Mouse (Mus musculus) midbrain, embryonic 12.5 days (tissue): ENCODE data around the gene Ick. TPM values are rescaled to one million over a fixed set of nuclear protein-coding genes. Genes with fewer than 3 reads are reported as not detected.

ENCODE experiments used
- ATAC-seq: fragments of 200-750 bp; cut with Nextera tagmentation; 2 replicates; pipeline ENCODE4 v1.8.0; 2017; ENCODE audit warnings: low read depth, moderate TSS enrichment, moderate library complexity; ENCODE audit not compliant: low FRiP score
- H3K27ac ChIP-seq: fragments of 300-500 bp; sonication (generic); replicated peaks from 2 replicates; pipeline ENCODE4 v1.5.1; 2016; ENCODE audit warnings: mild to moderate bottlenecking
- H3K27me3 ChIP-seq: fragments of 300-500 bp; sonication (generic); 2 replicates; pipeline ENCODE4 v1.6.1; 2016; ENCODE audit warnings: mild to moderate bottlenecking
- H3K36me3 ChIP-seq: fragments of 300-500 bp; sonication (generic); 2 replicates; pipeline ENCODE4 v1.6.1; 2016
- H3K4me1 ChIP-seq: fragments of 300-500 bp; sonication (generic); 2 replicates; pipeline ENCODE4 v1.6.1; 2016
- H3K4me2 ChIP-seq: fragments of 300-500 bp; sonication (generic); replicated peaks from 2 replicates; pipeline ENCODE4 v1.6.1; 2016; ENCODE audit warnings: mild to moderate bottlenecking, moderate library complexity
- H3K4me3 ChIP-seq: fragments of 300-500 bp; sonication (generic); 2 replicates; pipeline ENCODE4 v1.5.1; 2016; ENCODE audit warnings: mild to moderate bottlenecking
- H3K9ac ChIP-seq: fragments of 300-500 bp; sonication (generic); replicated peaks from 2 replicates; pipeline ENCODE4 v1.6.1; 2016; ENCODE audit warnings: mild to moderate bottlenecking, moderate library complexity
- H3K9me3 ChIP-seq: fragments of 300-500 bp; sonication (generic); 2 replicates; pipeline ENCODE4 v1.6.1; 2016; ENCODE audit warnings: mild to moderate bottlenecking
- WGBS: fragments of 180-500 bp; shearing (Covaris S2); methylation state at CpG from one replicate; pipeline ENCODE4 v1.1.7; 2016; 5-methylcytosine and 5-hydroxymethylcytosine counted together
- polyA plus RNA-seq: library from polyadenylated mRNA; unstranded; fragments of >200 nt; fragmentation: Nextera tagmentation; extraction: Ambion mirVana; gene quantifications from 2 replicates; pipeline ENCODE4 v1.2.1, GENCODE M21; 2016

Gene Ick
- polyA plus RNA-seq, 1 experiment from 2014 or later: 40.1 TPM

GRCm38 (mm10) chr9:78105501-78105932 lies 3.5 kb upstream of the Ick start:
- 89% methylated on average over 6 of the region's 6 CpGs for WGBS
- no peak overlapping the region for H3K9ac ChIP-seq

GRCm38 (mm10) chr9:78106821-78107220 lies 2.2 kb upstream of the Ick start:
- no peak for ATAC-seq
- Histone ChIP-seq H3K4me2 (no peak overlapping the region), H3K27ac (no peak overlapping the region), H3K36me3 (no peaks in the 10 kb centered on the region), H3K27me3 (no peaks in the 10 kb centered on the region), H3K9me3 (no peaks in the 10 kb centered on the region), H3K9ac (no peak overlapping the region), H3K4me1 (peaks cover 12% of the 10 kb centered on the region; the same call in 1 of the 2 replicates), H3K4me3 (no peak overlapping the region)
- WGBS: 83% methylated on average over 4 of the region's 4 CpGs

More at GRCm38 (mm10) chr9:78105501-78105932, 3.5 kb upstream of the Ick start:
- ATAC-seq: no peak
- no peak overlapping the region for H3K4me2 ChIP-seq
- no peak overlapping the region for H3K27ac ChIP-seq
- 0 out of 2 replicates have a peak, but pooled peaks cover under 1% of the 10 kb centered on the region for H3K36me3 ChIP-seq
- H3K27me3 ChIP-seq: no peaks in the 10 kb centered on the region
- peaks cover 12% of the 10 kb centered on the region; the same call in 1 of the 2 replicates for H3K4me1 ChIP-seq
- no peak overlapping the region for H3K4me3 ChIP-seq
- H3K9me3 ChIP-seq: no peaks in the 10 kb centered on the region

- H3K4me3 ChIP-seq: peak overlapping the region; percentile 77
- H3K4me2 ChIP-seq: peak overlapping the region; percentile 83
- H3K4me1 ChIP-seq: peaks cover 12% of the 10 kb centered on the region; the same call in 1 of the 2 replicates
- H3K36me3 ChIP-seq: no peaks in the 10 kb centered on the region
- no peaks in the 10 kb centered on the region for H3K27me3 ChIP-seq
- no peak for ATAC-seq
- no peaks in the 10 kb centered on the region for H3K9me3 ChIP-seq
- 27% methylated on average over 6 of the region's 6 CpGs for WGBS
- peak overlapping the region; percentile 82 for H3K9ac ChIP-seq
- H3K27ac ChIP-seq: 0 out of 2 replicates have a peak overlapping the region, but pooled peaks have one; percentile 92
Measured at GRCm38 (mm10) chr9:78107582-78107911, 1.4 kb upstream of the Ick start.

- no peaks in the 10 kb centered on the region for H3K9me3 ChIP-seq
- H3K27me3 ChIP-seq: no peaks in the 10 kb centered on the region
- under 1% methylated on average over 85 of the region's 88 CpGs for WGBS
- ATAC-seq: peak; percentile 78
- H3K4me3 ChIP-seq: peak overlapping the region; percentile 77
- H3K36me3 ChIP-seq: no peaks in the 10 kb centered on the region
- H3K27ac ChIP-seq: peak overlapping the region; percentile 92
- H3K4me1 ChIP-seq: peaks cover 12% of the 10 kb centered on the region; the same call in 1 of the 2 replicates
- peak overlapping the region; percentile 83 for H3K4me2 ChIP-seq
- H3K9ac ChIP-seq: peak overlapping the region; percentile 82
Measured at GRCm38 (mm10) chr9:78107912-78108795, 838 bp upstream of the Ick start.

- H3K9ac ChIP-seq: no peak overlapping the region
- H3K27me3 ChIP-seq: no peaks in the 10 kb centered on the region
- peaks cover 20% of the 10 kb centered on the region for H3K4me1 ChIP-seq
- whole genome bisulfite sequencing: 48% methylated on average over 5 of the region's 5 CpGs
- peak overlapping the region; percentile 83 for H3K4me2 ChIP-seq
- no peak overlapping the region for H3K27ac ChIP-seq
- no peak for ATAC-seq
- H3K36me3 ChIP-seq: no peaks in the 10 kb centered on the region
- H3K4me3 ChIP-seq: peak overlapping the region; percentile 77
- no peaks in the 10 kb centered on the region for H3K9me3 ChIP-seq
Measured at GRCm38 (mm10) chr9:78109656-78110055, 664 bp downstream of the Ick start.

- Histone ChIP-seq H3K4me2 (no peak overlapping the region), H3K36me3 (0 out of 2 replicates have a peak, but pooled peaks cover 5% of the 10 kb centered on the region), H3K4me3 (no peak overlapping the region), H3K27me3 (no peaks in the 10 kb centered on the region), H3K9ac (no peak overlapping the region), H3K9me3 (no peaks in the 10 kb centered on the region), H3K4me1 (peaks cover 28% of the 10 kb centered on the region), H3K27ac (no peak overlapping the region)
- no peak for ATAC-seq
- 94% methylated on average over 2 of the region's 2 CpGs for WGBS
Measured at GRCm38 (mm10) chr9:78111456-78111855, 2.5 kb downstream of the Ick start.

GRCm38 (mm10) chr9:78112770-78113537 lies 4.0 kb downstream of the Ick start:
- H3K9ac ChIP-seq: peak overlapping the region; percentile 93
- H3K4me2 ChIP-seq: peak overlapping the region; percentile 74
- no peaks in the 10 kb centered on the region for H3K27me3 ChIP-seq
- 2% methylated on average over 47 of the region's 47 CpGs for WGBS
- peak overlapping the region; percentile 89 for H3K4me3 ChIP-seq
- peaks cover 21% of the 10 kb centered on the region for H3K4me1 ChIP-seq
- peak overlapping the region; percentile 96 for H3K27ac ChIP-seq
- peak; percentile 84 for ATAC-seq
- H3K36me3 ChIP-seq: peaks cover 5% of the 10 kb centered on the region; the same call in 1 of the 2 replicates
- H3K9me3 ChIP-seq: no peaks in the 10 kb centered on the region

GRCm38 (mm10) chr9:78113538-78113885 lies 4.5 kb downstream of the Ick start:
- ATAC-seq: peak; percentile 32
- no peaks in the 10 kb centered on the region for H3K9me3 ChIP-seq
- WGBS: under 1% methylated on average over 14 of the region's 14 CpGs

GRCm38 (mm10) chr9:78115746-78116145 lies 6.8 kb downstream of the Ick start:
- Histone ChIP-seq H3K4me3 (no peak overlapping the region), H3K9me3 (no peaks in the 10 kb centered on the region), H3K9ac (no peak overlapping the region), H3K4me2 (no peak overlapping the region), H3K27me3 (no peaks in the 10 kb centered on the region), H3K27ac (no peak overlapping the region), H3K36me3 (peaks cover 5% of the 10 kb centered on the region; the same call in 1 of the 2 replicates), H3K4me1 (peaks cover 16% of the 10 kb centered on the region)
- ATAC-seq: no peak
- 95% methylated on average over 9 of the region's 9 CpGs for WGBS

More at GRCm38 (mm10) chr9:78113538-78113885, 4.5 kb downstream of the Ick start:
- peak overlapping the region; percentile 74 for H3K4me2 ChIP-seq
- peak overlapping the region; percentile 96 for H3K27ac ChIP-seq
- no peaks in the 10 kb centered on the region for H3K27me3 ChIP-seq
- H3K4me1 ChIP-seq: peaks cover 21% of the 10 kb centered on the region
- H3K4me3 ChIP-seq: peak overlapping the region; percentile 89
- H3K36me3 ChIP-seq: peaks cover 5% of the 10 kb centered on the region; the same call in 1 of the 2 replicates
- peak overlapping the region; percentile 93 for H3K9ac ChIP-seq

GRCm38 (mm10) chr9:78117690-78118089 lies 8.7 kb downstream of the Ick start:
- ATAC-seq: no peak
- Histone ChIP-seq H3K27ac (no peak overlapping the region), H3K4me1 (peaks cover 16% of the 10 kb centered on the region), H3K4me2 (no peak overlapping the region), H3K4me3 (no peak overlapping the region), H3K9me3 (no peaks in the 10 kb centered on the region), H3K36me3 (peaks cover 17% of the 10 kb centered on the region), H3K27me3 (no peaks in the 10 kb centered on the region), H3K9ac (no peak overlapping the region)
- WGBS: 91% methylated on average over 2 of the region's 2 CpGs

GRCm38 (mm10) chr9:78121358-78121757 lies 12.4 kb downstream of the Ick start:
- WGBS: 85% methylated on average over 8 of the region's 8 CpGs
- H3K4me3 ChIP-seq: no peak overlapping the region
- H3K9ac ChIP-seq: no peak overlapping the region
- no peaks in the 10 kb centered on the region for H3K27me3 ChIP-seq
- H3K27ac ChIP-seq: no peak overlapping the region
- peaks cover 7% of the 10 kb centered on the region; the same call in 1 of the 2 replicates for H3K4me1 ChIP-seq
- H3K4me2 ChIP-seq: no peak overlapping the region
- no peaks in the 10 kb centered on the region for H3K9me3 ChIP-seq
- no peak for ATAC-seq
- peaks cover 13% of the 10 kb centered on the region for H3K36me3 ChIP-seq

- H3K4me2 ChIP-seq: no peak overlapping the region
- H3K9me3 ChIP-seq: no peaks in the 10 kb centered on the region
- no peak overlapping the region for H3K9ac ChIP-seq
- no peak overlapping the region for H3K4me3 ChIP-seq
- H3K27me3 ChIP-seq: no peaks in the 10 kb centered on the region
- 82% methylated on average over 6 of the region's 6 CpGs for WGBS
- ATAC-seq: no peak
- H3K4me1 ChIP-seq: peaks cover 12% of the 10 kb centered on the region; the same call in 1 of the 2 replicates
- H3K36me3 ChIP-seq: peaks cover 13% of the 10 kb centered on the region
- no peak overlapping the region for H3K27ac ChIP-seq
Measured at GRCm38 (mm10) chr9:78121985-78122384, 13.0 kb downstream of the Ick start.
